Mouse (Mus musculus) myocyte (in vitro differentiated cells): ENCODE measurements around the gene Olfr1311.

ENCODE experiments used
- MAX ChIP-seq: IDR thresholded peaks from one replicate; pipeline ENCODE4 v1.6.1; 2011; ENCODE audit warnings: low read depth, mild to moderate bottlenecking, control low read depth
- POLR2A ChIP-seq: IDR thresholded peaks from one replicate; pipeline ENCODE4 v1.6.1; 2011; ENCODE audit warnings: low read depth, mild to moderate bottlenecking, control low read depth, moderate library complexity; ENCODE audit not compliant: insufficient read length
- TCF12 ChIP-seq: IDR thresholded peaks from one replicate; pipeline ENCODE4 v1.6.1; 2011; ENCODE audit warnings: mild to moderate bottlenecking, control low read depth; ENCODE audit not compliant: poor library complexity, insufficient read depth, severe bottlenecking
- TCF3 ChIP-seq: IDR thresholded peaks from one replicate; pipeline ENCODE4 v1.6.1; 2011; ENCODE audit warnings: low read depth, control low read depth; ENCODE audit not compliant: insufficient read length
- USF1 ChIP-seq: IDR thresholded peaks from one replicate; pipeline ENCODE4 v1.6.1; 2011; ENCODE audit warnings: low read depth, mild to moderate bottlenecking, control low read depth, moderate library complexity

DNA sequence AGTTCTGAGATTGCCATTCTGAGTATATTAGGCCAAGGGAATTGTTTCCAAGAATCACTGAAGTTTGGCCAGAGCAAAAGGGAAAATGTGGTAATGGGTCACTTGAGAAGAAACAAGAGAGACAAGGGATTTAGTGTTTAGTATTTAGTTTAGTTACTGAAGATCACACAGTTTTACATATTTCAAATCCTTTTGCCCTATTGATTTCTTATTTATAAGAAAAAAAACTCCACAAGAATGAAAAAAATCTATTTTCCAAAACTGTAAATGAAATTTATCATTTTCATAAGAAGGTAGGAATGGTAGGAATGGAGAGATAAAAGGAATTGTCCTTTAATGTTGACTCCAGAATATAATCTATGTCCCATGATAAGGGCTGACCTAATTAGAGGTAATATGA, 11.6 kb downstream of the Olfr1311 start, which contains the start of gene Olfr1310:
- TF ChIP-seq MAX, result no peak
- no peak for TF ChIP-seq POLR2A
- no peak for TF ChIP-seq TCF3
- TF ChIP-seq TCF12, result no peak
- no peak for TF ChIP-seq USF1
